In the genomic region with DNA sequence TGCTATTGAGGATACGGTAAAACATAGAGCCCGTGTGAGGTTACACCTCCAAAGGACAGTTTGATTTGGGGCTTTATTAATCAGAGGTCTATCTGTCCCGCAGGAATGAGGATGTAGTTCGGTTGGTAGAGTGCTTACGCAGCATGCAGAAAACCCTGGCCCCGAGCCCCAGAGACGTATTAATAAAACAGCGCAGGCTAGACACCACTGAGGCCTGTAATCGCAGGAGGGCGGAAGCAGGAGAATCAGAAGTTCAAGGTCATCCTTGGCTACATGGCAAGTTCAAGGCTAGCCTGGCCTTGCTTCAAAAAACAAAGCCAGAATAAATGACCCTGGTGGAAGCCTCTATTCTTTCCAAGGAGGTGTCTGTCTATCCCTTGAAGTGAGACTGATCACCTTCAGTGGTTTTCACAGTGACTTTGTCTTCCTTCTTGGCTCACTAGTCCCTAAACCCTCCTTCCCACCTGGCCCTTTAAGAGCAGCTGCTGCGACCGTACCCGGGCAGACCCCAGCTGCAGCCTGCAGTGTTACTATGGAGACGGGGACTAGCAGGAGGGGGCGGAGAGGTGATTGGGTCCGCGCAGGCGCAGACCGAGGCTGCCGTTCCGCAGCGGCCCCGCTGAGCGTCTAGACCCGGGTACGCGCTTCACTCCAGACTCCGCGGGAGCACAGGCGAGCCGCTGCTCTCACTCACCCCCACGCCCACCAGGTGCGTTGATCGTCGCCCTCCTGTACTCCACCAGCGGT, we compare ENCODE assay signal across 8 mouse cellular contexts. TPM values are rescaled to one million over a fixed set of nuclear protein-coding genes. Genes with fewer than 3 reads are reported as not detected.
A peak's percentile ranks its signal among the peaks of the same experiment; 100 is the strongest.
DNase-seq lines count a peak whose midpoint lies in the region; ATAC-seq lines count a peak whose summit lies in the region.

Gene Pnmal2, plus strand, starts transcription at position 622 of the 747 bp plus-strand sequence.

- WGBS in intestine, embryonic 14.5 days = 15% methylated on average over 36 of the region's 36 CpGs

- H3K9ac ChIP-seq in intestine, embryonic 14.5 days (ENCODE audit: low read length) = peak within 1 kb of the TSS; percentile 49

- intact Hi-C loops in gastrocnemius, postnatal 14 days (cut with DNase I; ENCODE audit: low total_unique reads) = no loop called here
- intact Hi-C loops in left cerebral cortex, postnatal 14 days (cut with DNase I) = no loop called here

- peak; percentile 90 to 93 for DNase-seq in cerebellum, postnatal 36 days
- peak; percentile 86 for DNase-seq in gastrocnemius, postnatal 14 days
- peak; percentile 91 for DNase-seq in intestine, embryonic 14.5 days (ENCODE audit: low spot score)
- peak; percentile 92 to 93 for DNase-seq in left cerebral cortex, postnatal 14 days (ENCODE audit: low spot score in 2 of 2)
- peak; percentile 89 for DNase-seq in right cerebral cortex, postnatal 25 days
- no peak for DNase-seq in adipocyte (ENCODE audit: low spot score)

- H3K4me2 ChIP-seq in intestine, embryonic 14.5 days (ENCODE audit: low read length) = peak within 1 kb of the TSS; percentile 74

- H3K4me3 ChIP-seq in intestine, embryonic 14.5 days (ENCODE audit: low read depth, low read length) = peak within 1 kb of the TSS; percentile 49

- peaks cover 43% of the 10 kb centered on the region for H3K27me3 ChIP-seq in intestine, embryonic 14.5 days (replicated peaks; ENCODE audit: control insufficient read depth, insufficient read depth, low read length)

- ATAC-seq in activated CD4-positive, CD25-positive, alpha-beta regulatory T cell, adult 4 months = peak; percentile 28
- peak; percentile 80 for ATAC-seq in intestine, embryonic 14.5 days (replicated peaks; ENCODE audit: low FRiP score, low TSS enrichment, low read depth)
- peak; percentile 72 for ATAC-seq in megakaryocyte progenitor cell, adult 5-6 weeks (replicated peaks; ENCODE audit: poor library complexity)

- peaks cover 50% of the 10 kb centered on the region for H3K4me1 ChIP-seq in intestine, embryonic 14.5 days (replicated peaks; ENCODE audit: control insufficient read depth, insufficient read depth, low read length)

- H3K27ac ChIP-seq in intestine, embryonic 14.5 days (ENCODE audit: low read depth) = no peak within 1 kb of the TSS

- H3K36me3 ChIP-seq in intestine, embryonic 14.5 days (ENCODE audit: control insufficient read depth, insufficient read depth, low read length) = no peaks in the 10 kb centered on the region

- no peaks in the 10 kb centered on the region for H3K9me3 ChIP-seq in intestine, embryonic 14.5 days (ENCODE audit: control insufficient read depth, low read length)

RNA-seq across cellular contexts. Expression of gene Pnmal2, which starts in this region (rescaled TPM):
- not detected for polyA plus RNA-seq in activated CD4-positive, CD25-positive, alpha-beta regulatory T cell, adult 4 months (2017; shearing (Covaris generic))
- total RNA-seq in gastrocnemius, postnatal 14 days (2021) = 10 to 100 TPM in 1 of 2 experiments, 1 to 10 TPM in 1; 9.2 to 11.8 TPM
- 4.1 and 5.3 TPM in 2 replicates for polyA plus RNA-seq in intestine, embryonic 14.5 days (2014; fragmentation: Nextera tagmentation; extraction: Ambion mirVana)
- 100 to 1,000 TPM; 215 to 249 TPM for total RNA-seq in left cerebral cortex, postnatal 14 days (2021)
- total RNA-seq in megakaryocyte progenitor cell, adult 5-6 weeks (2015) = not detected in 2 replicates
- total RNA-seq in megakaryocyte progenitor cell, adult 5-6 weeks (2017) = 0.20 TPM in 1 of 2 replicates, not detected in the other

Comparison
In these comparisons a context has a peak if more than half of its experiments do, and no peak if none do; other contexts are left out.
1. RNA of gene Pnmal2 (total RNA-seq): 215 to 249 TPM in left cerebral cortex, postnatal 14 days; 9.2 to 11.8 TPM in gastrocnemius, postnatal 14 days and 0.20 TPM in megakaryocyte progenitor cell, adult 5-6 weeks; every median in the first group is over 10 times any median in the second.
2. Peak in ATAC-seq in activated CD4-positive, CD25-positive, alpha-beta regulatory T cell, adult 4 months; RNA of the gene not detected or under 1 TPM.
3. Peak in ATAC-seq in megakaryocyte progenitor cell, adult 5-6 weeks; RNA of the gene not detected or under 1 TPM.
4. ATAC-seq: peak in every context shown above with its lines; median percentile 80 in intestine, embryonic 14.5 days; 72 in megakaryocyte progenitor cell, adult 5-6 weeks; 28 in activated CD4-positive, CD25-positive, alpha-beta regulatory T cell, adult 4 months.